Mouse (Mus musculus): ENCODE results near the gene Zfp94.

GRCm38 (mm10) chr7:24270288-24270672, 46.2 kb downstream of the Zfp94 start, which contains the start of gene Zfp93:
- TF ChIP-seq HCFC1 (IDR thresholded peaks at IDR 0.05; ENCODE audit: borderline replicate concordance, insufficient read depth, low read length) (peak; percentile 90), ZNF384 (IDR thresholded peaks at IDR 0.05; ENCODE audit: low read depth, low read length) (peak; percentile 63; the same call in 1 of the 2 replicates), CHD2 (IDR thresholded peaks at IDR 0.05; ENCODE audit: low read depth, low read length) (no peak), MAFK (IDR thresholded peaks at IDR 0.05; ENCODE audit: insufficient read depth, low read depth, low read length) (no peak), ZC3H11A (IDR thresholded peaks at IDR 0.05; ENCODE audit: borderline replicate concordance, low read depth, low read length) (no peak)

All from ES-E14 (cell line).